Mouse (Mus musculus) MN1 (cell line): Measurements from ENCODE around the gene Rasal2.
A peak's percentile ranks its signal among the peaks of the same experiment; 100 is the strongest.
"Not testable (repeated sequence)": the region's sequence is repeated elsewhere in the genome, so short reads cannot be mapped to it uniquely, and the experiment has no call there.

ENCODE experiments used
- DNase-seq: peaks from one replicate; pipeline ENCODE4 v3.0.0-alpha.2; 2016; ENCODE audit warnings: low spot score

The Rasal2 gene

DNA sequence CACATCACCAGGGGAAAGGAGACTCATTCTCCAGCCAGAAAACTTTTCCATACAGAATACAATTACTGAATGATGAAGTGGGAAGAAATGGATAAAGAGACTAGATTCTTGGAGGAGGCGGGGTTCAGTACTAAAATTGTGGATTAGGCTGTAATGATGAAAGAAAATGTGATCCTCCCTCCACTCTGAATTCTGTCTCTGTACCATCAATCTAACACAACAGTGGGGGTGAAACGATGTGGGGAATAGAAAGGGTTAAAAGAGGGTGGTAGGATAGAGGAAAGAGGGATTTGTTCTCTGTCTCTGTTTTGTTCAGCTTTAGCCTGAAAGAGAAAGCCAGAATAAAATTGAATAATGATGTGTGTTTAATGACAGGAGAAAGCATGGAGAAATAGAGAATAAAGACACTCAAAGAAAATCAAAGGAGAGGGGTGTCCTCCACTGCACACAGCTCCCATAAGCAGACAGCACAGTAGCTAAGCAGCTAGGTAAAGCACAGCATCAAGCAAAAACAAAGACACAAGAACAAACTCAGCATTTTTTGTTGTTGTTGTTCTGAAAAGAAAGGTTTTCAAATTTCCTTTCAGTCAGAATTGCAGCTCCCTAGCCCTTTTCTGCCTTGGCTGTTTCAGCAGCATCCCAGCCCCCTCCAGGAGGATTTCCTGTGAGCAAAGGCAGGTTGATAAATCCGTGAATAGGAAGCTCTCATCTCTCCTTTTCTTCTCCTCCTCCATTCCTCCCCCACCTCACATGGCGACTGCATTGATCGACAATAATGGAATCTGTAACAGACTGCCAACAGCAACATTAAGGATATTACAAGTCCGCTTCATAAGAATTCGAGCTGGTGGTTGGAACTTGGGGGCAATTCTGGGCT is 168.6 kb downstream of the Rasal2 start:
- no peak for DNase-seq

DNA sequence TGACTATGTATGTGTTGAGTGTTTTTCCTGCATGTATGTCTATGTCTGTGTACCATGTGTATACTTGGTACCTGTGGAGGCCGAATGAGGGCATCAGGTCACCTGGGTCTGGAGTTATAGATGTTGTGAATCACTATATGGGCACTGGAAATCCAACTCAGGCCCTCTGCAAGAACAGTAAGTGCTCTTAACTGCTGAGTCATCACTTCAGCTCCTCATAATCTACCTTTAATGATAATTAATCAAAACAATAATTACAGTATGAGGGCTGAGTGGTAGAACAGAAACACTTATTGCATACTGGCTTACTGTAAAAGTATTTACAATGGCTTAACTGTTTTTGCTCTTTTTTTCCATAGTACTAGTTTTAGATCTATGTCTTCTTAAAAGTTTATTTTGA is 172.7 kb downstream of the Rasal2 start:
- DNase-seq, result no peak

DNA sequence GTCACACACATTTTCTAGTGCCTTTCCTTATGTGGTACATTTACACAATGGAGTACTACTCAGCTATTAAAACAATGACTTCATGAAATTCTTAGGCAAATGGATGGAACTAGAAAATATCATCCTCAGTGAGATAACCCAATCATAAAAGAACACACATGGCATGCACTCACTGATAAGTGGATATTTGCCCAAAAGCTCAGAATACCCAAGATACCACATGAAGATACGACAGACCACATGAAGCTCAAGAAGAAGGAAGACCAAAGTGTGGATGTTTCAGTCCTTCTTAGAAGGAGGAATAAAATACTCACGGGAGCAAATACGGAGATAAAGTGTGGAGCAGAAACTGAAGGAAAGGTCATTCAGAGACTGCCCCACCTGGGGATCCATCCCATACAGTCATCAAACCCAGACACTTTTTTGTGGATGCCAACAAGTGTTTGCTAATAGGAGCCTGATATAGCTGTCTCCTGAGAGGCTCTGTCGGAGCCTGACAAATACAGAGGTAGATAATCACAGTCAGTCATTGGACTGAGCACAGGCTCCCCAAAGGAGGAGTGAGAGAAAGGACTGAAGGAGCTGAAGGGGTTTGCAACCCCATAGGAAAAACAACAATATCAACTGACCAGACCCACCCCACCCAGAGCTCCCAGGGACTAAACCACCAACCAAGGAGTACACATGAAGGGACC is 175.6 kb downstream of the Rasal2 start:
- DNase-seq, result not testable (repeated sequence)

DNA sequence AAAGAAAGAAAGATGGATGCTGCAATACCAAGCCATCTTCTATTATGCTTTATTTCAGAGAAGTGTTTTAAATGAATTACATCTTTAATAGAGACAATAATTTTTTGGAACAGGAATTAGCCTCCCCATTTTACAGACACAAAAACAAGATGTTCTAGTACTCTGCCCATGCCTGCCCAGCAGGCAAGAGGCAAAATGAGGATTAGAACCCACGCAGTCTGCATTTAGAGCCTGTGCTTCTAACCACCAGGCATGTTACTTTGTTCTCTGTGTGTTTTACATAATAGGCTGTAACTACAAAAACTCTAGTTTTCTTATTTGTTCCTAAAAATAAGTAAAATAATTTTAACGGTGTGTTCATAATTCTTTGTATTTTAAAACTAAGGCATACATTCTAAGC is 178.9 kb downstream of the Rasal2 start:
- no peak for DNase-seq

DNA sequence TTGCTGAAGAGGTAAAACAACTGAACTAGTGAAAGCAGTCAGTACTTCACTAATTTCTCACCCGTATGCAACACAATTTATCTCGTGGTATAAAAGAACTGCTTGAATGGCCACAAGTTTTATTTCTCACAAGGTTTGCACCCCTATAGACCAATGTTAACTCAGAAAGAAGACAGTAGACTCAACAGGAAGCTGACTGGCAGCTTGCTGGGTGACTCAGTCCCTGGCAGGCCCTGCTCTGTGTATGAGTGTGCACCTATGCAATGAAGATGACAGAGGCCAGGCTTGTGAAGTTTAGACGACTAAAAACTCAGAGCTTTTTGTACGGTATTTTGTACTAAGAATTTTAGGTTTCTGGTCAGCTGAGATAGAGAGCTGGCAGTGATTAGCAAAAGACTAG is 180.0 kb downstream of the Rasal2 start:
- DNase-seq, result peak; percentile 34

DNA sequence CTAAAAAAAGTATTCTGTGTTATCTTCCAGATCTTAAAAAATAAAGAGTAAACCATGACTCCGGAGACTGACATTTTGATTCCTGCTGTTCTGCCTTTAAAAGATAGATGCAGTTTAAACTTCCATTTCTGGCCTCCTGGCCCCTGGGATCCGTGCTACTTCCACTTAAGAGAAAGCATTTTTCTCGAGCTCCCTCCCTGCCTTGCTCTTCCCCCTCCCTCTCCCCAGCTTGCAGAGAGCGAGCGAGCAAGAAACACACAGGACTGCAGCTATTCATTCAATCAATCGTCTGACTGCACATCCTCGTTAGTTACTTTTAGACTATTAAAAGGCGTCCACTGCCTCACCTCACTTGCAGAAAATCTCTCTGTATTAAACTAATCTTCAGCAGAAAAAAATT is 181.4 kb downstream of the Rasal2 start:
- peak; percentile 36 for DNase-seq

- no peak for DNase-seq
These were observed 182.0 kb downstream of the Rasal2 start for GRCm38 (mm10) chr1:157230386-157230785.

DNA sequence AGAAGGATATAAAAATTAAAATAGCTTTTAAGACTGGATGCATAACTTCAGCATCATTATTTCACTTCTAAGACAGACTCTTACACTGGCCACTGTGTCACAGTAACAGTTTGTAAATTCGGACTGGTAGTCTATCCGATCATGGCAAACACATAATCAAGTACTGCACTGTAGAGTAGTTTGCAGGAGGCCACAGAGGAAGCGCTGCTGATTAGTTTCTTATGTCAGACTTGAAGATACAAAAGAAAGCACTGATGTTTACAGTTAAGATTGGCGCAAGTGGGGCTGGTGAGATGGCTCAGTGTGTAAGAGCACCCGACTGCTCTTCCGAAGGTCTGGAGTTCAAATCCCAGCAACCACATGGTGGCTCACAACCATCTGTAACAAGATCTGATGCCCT is 187.4 kb downstream of the Rasal2 start:
- DNase-seq, result no peak

GRCm38 (mm10) chr1:157220910-157221309 is 191.5 kb downstream of the Rasal2 start:
- no peak for DNase-seq

DNA sequence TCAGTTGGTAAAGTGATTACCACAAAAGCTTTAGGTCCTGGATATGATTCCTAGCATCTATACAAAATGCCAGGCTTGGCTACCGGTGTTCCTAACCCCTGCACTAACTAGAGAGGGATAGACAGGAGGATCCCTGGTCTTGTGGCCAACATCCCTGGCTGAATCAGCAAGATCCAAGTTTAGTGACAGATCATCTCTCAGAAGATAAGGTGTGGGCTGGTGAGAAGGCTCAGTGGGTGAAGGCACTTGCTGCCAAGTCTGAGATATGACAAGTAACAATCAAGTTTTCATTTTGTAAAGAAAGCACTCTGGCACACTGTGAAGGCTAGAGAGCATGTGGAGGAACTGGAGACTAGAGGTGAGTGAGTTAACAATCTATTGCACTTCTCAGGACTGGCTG is 191.9 kb downstream of the Rasal2 start:
- DNase-seq, result no peak

GRCm38 (mm10) chr1:157208754-157209153 is 203.6 kb downstream of the Rasal2 start:
- no peak for DNase-seq

DNA sequence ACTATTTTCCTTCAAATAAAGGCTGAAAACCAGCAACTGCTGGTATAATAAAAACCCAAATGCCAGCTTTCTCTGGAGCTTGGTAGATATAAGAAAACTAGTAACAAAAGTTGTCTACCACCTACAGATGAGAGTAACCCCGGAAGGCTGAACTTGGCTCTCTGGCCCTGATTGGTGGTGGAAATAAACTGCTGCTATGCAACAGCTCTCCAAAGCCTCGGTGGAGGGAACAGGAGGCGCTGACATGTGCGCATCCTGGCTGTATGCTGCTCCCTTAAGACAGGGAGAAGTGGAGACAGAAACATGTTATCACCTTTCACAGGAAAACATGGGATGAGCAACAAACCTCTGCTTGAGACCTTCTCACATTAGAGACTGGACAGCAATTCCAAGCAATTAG is 206.7 kb downstream of the Rasal2 start:
- no peak for DNase-seq

GRCm38 (mm10) chr1:157183043-157183442 is 229.4 kb downstream of the Rasal2 start:
- no peak for DNase-seq

GRCm38 (mm10) chr1:157182431-157182830 is 230.0 kb downstream of the Rasal2 start:
- no peak for DNase-seq

GRCm38 (mm10) chr1:157181081-157181480 is 231.3 kb downstream of the Rasal2 start:
- peak; percentile 14 for DNase-seq

GRCm38 (mm10) chr1:157178988-157179764 is 233.2 kb downstream of the Rasal2 start:
- DNase-seq, result no peak

DNA sequence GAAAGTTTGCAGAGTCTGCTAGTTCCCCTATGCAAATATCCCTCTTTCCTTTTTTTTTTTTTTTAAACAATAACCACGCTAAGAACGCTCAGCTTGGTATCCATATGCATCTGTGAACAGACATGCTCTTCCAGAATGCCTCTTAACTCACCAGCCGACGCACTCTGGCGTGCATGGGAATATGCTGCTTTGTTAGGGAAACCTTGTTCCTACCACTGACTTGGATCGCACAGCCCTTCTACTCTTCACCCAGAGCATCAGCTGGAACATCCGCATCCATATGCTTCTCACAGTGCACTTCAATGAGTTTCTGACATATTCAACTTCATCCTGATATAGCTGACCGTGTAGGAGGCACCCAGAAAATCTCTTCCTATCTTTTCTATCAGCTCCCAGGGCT is 243.1 kb downstream of the Rasal2 start:
- DNase-seq, result no peak

DNA sequence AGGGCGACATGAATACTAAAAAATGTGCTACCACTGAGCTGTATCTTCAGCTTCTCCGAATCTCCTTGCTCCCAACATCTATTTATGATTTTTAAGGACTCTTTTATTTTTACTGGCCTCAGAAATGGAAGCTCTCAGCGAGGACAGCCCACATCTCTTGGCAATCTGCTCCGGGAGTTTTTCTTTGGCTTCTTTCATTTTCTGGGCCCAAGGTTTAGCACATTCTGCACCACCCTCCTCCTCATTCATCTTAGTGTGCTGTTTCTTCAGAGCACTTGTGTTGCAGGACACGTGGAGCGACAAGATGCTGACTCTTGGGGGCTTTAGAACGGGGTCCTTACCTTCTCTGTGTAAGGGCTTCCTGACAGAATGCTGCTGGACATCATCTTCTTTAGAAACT is 243.5 kb downstream of the Rasal2 start:
- no peak for DNase-seq

DNA sequence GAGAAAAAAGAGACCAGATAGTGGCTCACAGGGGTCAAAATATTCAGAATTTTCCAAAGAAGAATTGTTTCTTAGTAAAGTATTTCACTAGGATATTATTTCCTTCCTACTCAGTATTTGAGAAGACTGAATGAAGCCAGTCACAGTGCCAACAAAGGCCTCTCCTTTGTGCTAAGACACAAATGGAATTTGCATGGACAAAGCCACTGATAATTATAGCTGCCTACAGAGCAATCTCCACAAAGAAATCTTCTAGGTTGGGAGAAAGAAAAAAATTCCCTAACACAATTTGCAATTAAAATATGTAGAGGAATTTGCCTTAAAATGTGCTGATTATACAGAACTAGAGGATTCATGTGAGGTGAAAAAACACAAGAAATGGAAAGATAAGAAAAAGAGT is 258.6 kb downstream of the Rasal2 start:
- DNase-seq, result no peak

- no peak for DNase-seq
These were observed 262.3 kb downstream of the Rasal2 start for GRCm38 (mm10) chr1:157150107-157150506.

DNA sequence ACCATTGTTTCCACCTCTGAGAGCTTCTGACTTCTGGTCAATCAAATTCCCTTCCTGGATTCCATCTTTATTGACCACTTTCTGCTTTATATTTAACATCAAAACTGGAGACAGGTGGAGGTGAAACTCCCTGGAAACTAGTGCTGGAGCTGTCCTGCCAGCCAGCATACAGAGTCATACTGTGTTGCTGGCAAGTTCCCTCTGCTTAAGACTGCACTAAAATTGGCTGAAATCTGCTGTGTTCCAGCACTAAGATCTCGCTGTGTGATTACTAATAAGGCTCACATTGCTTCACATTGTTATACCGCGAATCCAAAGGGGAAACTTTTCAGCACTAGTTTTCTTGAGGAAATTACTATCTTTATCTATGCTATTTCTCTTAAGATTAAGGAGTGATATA is 267.8 kb downstream of the Rasal2 start:
- DNase-seq, result no peak

DNA sequence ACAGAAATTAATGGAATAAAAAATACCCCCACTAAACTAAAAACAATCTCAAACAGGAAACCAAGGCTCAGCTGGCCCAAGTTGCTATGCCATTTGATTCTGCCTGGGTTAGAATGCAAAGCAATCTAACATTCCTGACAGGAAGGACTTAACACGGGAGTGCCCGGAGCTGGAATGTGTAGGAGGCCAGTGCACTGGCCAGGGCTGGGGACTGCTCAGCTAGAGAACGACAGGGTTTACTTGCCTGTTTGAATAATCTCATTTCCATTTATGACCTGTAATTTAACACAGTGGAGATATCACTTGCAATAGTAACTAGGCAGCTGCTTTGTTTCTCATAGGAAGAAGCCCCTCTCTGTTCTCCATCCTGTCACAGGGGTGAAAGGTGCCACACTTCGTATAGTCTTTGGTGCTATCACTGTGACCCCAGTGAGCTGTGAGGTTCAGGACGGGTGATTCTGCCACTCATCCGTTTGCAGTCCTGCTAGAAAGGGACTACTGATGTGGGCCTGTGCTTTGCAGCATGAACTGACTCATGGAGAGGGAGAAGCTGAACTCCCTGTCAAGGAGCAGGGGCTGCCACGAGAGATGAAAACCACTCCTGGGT is 269.0 kb downstream of the Rasal2 start:
- no peak for DNase-seq
